Mouse (Mus musculus): Measurements from ENCODE around the gene Gm26558.

Gene Gm26558

GRCm38 (mm10) chr2:70648271-70648670 is 13.6 kb downstream of the Gm26558 start:
- DNase-seq (ENCODE audit: low read depth, low spot score), result no peak

- DNase-seq (ENCODE audit: low read depth, low spot score), result no peak
These were observed 14.2 kb downstream of the Gm26558 start for GRCm38 (mm10) chr2:70647681-70648080.

GRCm38 (mm10) chr2:70645266-70645780 is 16.6 kb downstream of the Gm26558 start:
- no peak for DNase-seq (ENCODE audit: low read depth, low spot score)

- DNase-seq (ENCODE audit: low read depth, low spot score), result peak; percentile 27
These were observed 18.8 kb downstream of the Gm26558 start for GRCm38 (mm10) chr2:70642971-70643565.

- DNase-seq (ENCODE audit: low read depth, low spot score), result no peak
These were observed 20.9 kb downstream of the Gm26558 start for GRCm38 (mm10) chr2:70640968-70641367.

GRCm38 (mm10) chr2:70634028-70634690 is 27.7 kb downstream of the Gm26558 start:
- DNase-seq (ENCODE audit: low read depth, low spot score), result no peak

GRCm38 (mm10) chr2:70632412-70632811 is 29.5 kb downstream of the Gm26558 start:
- DNase-seq (ENCODE audit: low read depth, low spot score), result no peak

GRCm38 (mm10) chr2:70631321-70631720 is 30.6 kb downstream of the Gm26558 start:
- DNase-seq (ENCODE audit: low read depth, low spot score), result no peak

- DNase-seq (ENCODE audit: low read depth, low spot score), result no peak
These were observed 32.0 kb downstream of the Gm26558 start for GRCm38 (mm10) chr2:70629921-70630320.

GRCm38 (mm10) chr2:70629339-70629761 is 32.6 kb downstream of the Gm26558 start:
- DNase-seq (ENCODE audit: low read depth, low spot score), result no peak

- DNase-seq (ENCODE audit: low read depth, low spot score), result no peak
These were observed 33.5 kb downstream of the Gm26558 start for GRCm38 (mm10) chr2:70628397-70628796.

GRCm38 (mm10) chr2:70625761-70626160 is 36.1 kb downstream of the Gm26558 start:
- no peak for DNase-seq (ENCODE audit: low read depth, low spot score)

GRCm38 (mm10) chr2:70622244-70622643 is 39.7 kb downstream of the Gm26558 start:
- DNase-seq (ENCODE audit: low read depth, low spot score), result no peak

- no peak for DNase-seq (ENCODE audit: low read depth, low spot score)
These were observed 41.7 kb downstream of the Gm26558 start for GRCm38 (mm10) chr2:70620225-70620624.

GRCm38 (mm10) chr2:70619232-70619835 is 42.6 kb downstream of the Gm26558 start:
- DNase-seq (ENCODE audit: low read depth, low spot score), result no peak

GRCm38 (mm10) chr2:70616617-70617016 is 45.3 kb downstream of the Gm26558 start:
- DNase-seq (ENCODE audit: low read depth, low spot score), result no peak

- no peak for DNase-seq (ENCODE audit: low read depth, low spot score)
These were observed 45.8 kb downstream of the Gm26558 start for GRCm38 (mm10) chr2:70616076-70616475.

GRCm38 (mm10) chr2:70614745-70615351 is 47.1 kb downstream of the Gm26558 start:
- DNase-seq (ENCODE audit: low read depth, low spot score), result no peak

All from skeletal muscle tissue, adult 2 months (tissue).